Mouse (Mus musculus) lung, embryonic 16.5 days (tissue): Measurements from ENCODE around the gene Tns4. TPM values are rescaled to one million over a fixed set of nuclear protein-coding genes. Genes with fewer than 3 reads are reported as not detected.
A peak's percentile ranks its signal among the peaks of the same experiment; 100 is the strongest.

Experiments used
- ATAC-seq: fragments of 200-750 bp; cut with Nextera tagmentation; 2 replicates; pipeline ENCODE4 v1.8.0; 2017; ENCODE audit warnings: low read depth, mild to moderate bottlenecking, moderate library complexity
- H3K27ac ChIP-seq: fragments of 300-500 bp; sonication (generic); 2 replicates; pipeline ENCODE4 v1.5.1; 2014; ENCODE audit warnings: mild to moderate bottlenecking, control low read depth, low read length
- H3K27me3 ChIP-seq: fragments of 300-500 bp; sonication (generic); 2 replicates; pipeline ENCODE4 v1.6.1; 2014; ENCODE audit warnings: low read depth, low read length, mixed read lengths; ENCODE audit not compliant: control insufficient read depth, insufficient read depth
- H3K36me3 ChIP-seq: fragments of 300-500 bp; sonication (generic); 2 replicates; pipeline ENCODE4 v1.6.1; 2014; ENCODE audit warnings: low read length; ENCODE audit not compliant: control insufficient read depth, insufficient read depth
- H3K4me1 ChIP-seq: fragments of 300-500 bp; sonication (generic); replicated peaks from 2 replicates; pipeline ENCODE4 v1.6.1; 2014; ENCODE audit warnings: low read length, mixed read lengths; ENCODE audit not compliant: control insufficient read depth, insufficient read depth
- H3K4me2 ChIP-seq: fragments of 300-500 bp; sonication (generic); 2 replicates; pipeline ENCODE4 v1.6.1; 2014; ENCODE audit warnings: low read depth, low read length, control low read depth
- H3K4me3 ChIP-seq: fragments of 300-500 bp; sonication (generic); 2 replicates; pipeline ENCODE4 v1.5.1; 2014; ENCODE audit warnings: mild to moderate bottlenecking, low read length, control low read depth
- H3K9ac ChIP-seq: fragments of 300-500 bp; sonication (generic); 2 replicates; pipeline ENCODE4 v1.6.1; 2014; ENCODE audit warnings: low read length, control low read depth
- H3K9me3 ChIP-seq: fragments of 300-500 bp; sonication (generic); 2 replicates; pipeline ENCODE4 v1.6.1; 2016; ENCODE audit warnings: low read length; ENCODE audit not compliant: control insufficient read depth
- WGBS: fragments of 180-500 bp; shearing (Covaris S2); extraction: QIAGEN DNeasy Blood & Tissue Kit; methylation state at CpG from one replicate; pipeline ENCODE4 v1.1.7; 2014; 5-methylcytosine and 5-hydroxymethylcytosine counted together
- polyA plus RNA-seq: library from polyadenylated mRNA; unstranded; fragments of >200 nt; fragmentation: Nextera tagmentation; extraction: Ambion mirVana; gene quantifications from 2 replicates; pipeline ENCODE4 v1.2.1, GENCODE M21; 2015

The Tns4 gene
- polyA plus RNA-seq, 1 experiment from 2014 or later = 0.39 TPM

DNA sequence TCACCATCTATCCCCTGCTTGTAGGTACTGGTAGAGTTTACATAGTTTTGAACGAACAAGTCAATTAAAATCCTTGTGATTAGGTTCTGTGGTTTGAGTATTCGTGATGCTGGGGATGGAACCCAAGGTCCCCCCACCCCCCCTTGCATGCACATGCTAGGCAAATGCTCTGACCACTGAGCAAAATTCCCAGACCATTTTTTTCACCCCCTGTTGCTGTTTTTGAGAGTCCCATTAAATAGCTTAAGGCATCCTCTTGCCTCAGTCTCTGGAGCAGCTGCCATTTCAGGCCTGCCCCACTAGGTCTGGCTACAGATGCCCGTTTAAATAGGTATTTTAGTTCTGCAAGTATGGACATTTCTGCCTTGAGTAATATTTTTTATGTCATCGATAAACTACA, 66.0 kb downstream of the Tns4 start:
- Histone ChIP-seq H3K9me3 (no peaks in the 10 kb centered on the region), H3K4me2 (peak overlapping the region; percentile 66), H3K27ac (peak overlapping the region; percentile 86; the same call in 1 of the 2 replicates), H3K36me3 (peaks cover 23% of the 10 kb centered on the region), H3K9ac (peak overlapping the region; percentile 91), H3K4me1 (peaks cover 13% of the 10 kb centered on the region), H3K27me3 (no peaks in the 10 kb centered on the region), H3K4me3 (peak overlapping the region; percentile 95)
- WGBS = 1% methylated on average over 4 of the region's 4 CpGs
- ATAC-seq = no peak

DNA sequence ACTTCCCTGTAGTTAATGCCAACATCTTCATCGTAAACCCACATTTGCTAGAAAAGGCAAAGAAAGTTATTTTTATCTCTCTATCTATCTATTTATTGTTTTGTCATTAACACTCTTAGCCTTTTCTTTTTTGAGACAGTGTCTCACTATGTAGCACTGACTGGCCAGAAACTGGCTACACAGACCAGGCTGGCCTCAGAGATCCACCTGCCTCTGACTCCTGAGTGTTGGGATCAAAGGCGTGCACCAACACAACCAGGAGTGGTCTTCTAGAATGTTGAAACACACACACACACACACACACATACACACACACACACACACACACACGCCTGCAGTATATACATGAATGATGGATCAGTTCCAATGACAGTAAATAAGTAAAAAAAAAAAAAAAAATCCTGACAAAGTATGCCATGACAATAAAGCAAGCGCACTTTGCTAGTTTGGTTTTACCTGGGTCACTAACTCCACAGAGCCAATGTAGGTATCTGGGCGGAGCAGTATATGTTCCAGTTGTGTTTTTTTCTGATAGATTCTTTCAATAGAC, 66.6 kb downstream of the Tns4 start:
- Histone ChIP-seq H3K36me3 (peaks cover 24% of the 10 kb centered on the region), H3K9ac (0 out of 2 replicates have a peak overlapping the region, but pooled peaks have one; percentile 14), H3K4me1 (peaks cover 13% of the 10 kb centered on the region), H3K4me2 (peak overlapping the region; percentile 66), H3K27me3 (no peaks in the 10 kb centered on the region), H3K9me3 (no peaks in the 10 kb centered on the region), H3K4me3 (peak overlapping the region; percentile 95), H3K27ac (no peak overlapping the region)
- 64% methylated on average over 5 of the region's 5 CpGs for WGBS
- no peak for ATAC-seq

DNA sequence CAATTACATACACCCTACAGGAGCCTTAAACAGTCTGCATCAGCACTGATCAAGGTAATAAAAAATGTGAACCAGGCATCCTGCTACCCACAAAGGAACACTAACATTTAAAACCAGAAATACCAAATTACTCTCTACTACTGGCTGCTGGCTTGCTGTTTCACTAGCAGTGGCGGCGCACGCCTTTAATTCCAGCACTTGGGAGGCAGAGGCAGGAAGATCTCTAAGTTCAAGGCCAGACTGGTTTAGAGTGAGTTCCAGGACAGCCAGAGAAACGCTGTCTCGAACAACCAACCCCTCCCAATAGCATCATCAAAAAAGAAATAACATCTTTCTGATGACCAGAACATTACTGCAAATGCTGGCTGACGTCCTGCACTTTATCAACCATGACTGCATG, 69.3 kb downstream of the Tns4 start:
- 92% methylated on average over 6 of the region's 6 CpGs for WGBS
- H3K4me2 ChIP-seq = no peak overlapping the region
- no peaks in the 10 kb centered on the region for H3K9me3 ChIP-seq
- no peaks in the 10 kb centered on the region for H3K27me3 ChIP-seq
- H3K27ac ChIP-seq = no peak overlapping the region
- peaks cover 42% of the 10 kb centered on the region for H3K36me3 ChIP-seq
- ATAC-seq = no peak
- H3K4me3 ChIP-seq = no peak overlapping the region
- peaks cover 12% of the 10 kb centered on the region for H3K4me1 ChIP-seq
- no peak overlapping the region for H3K9ac ChIP-seq

Other genes starting within 250 kb of the Tns4 start
- gene Wipf2, start 225.7 kb downstream of the Tns4 start, polyA plus RNA-seq = 4.6 and 4.8 TPM in 2 replicates
- 34.0 and 38.3 TPM in 2 replicates for gene Cdc6, start 181.5 kb downstream of the Tns4 start, polyA plus RNA-seq
- gene Rara, start 161.5 kb downstream of the Tns4 start, polyA plus RNA-seq = 35.4 and 37.2 TPM in 2 replicates
- 0.31 TPM in 1 of 2 replicates, not detected in the other for gene Gjd3, start 106.3 kb downstream of the Tns4 start, polyA plus RNA-seq
- gene Top2a, start 65.1 kb downstream of the Tns4 start, polyA plus RNA-seq = 257 and 270 TPM in 2 replicates
- 498 TPM in 2 replicates for gene Igfbp4, start 48.1 kb downstream of the Tns4 start, polyA plus RNA-seq
- gene Ccr7, start 65.8 kb upstream of the Tns4 start, polyA plus RNA-seq = 0.18 and 0.20 TPM in 2 replicates
- gene Smarce1, start 141.7 kb upstream of the Tns4 start, polyA plus RNA-seq = 199 and 235 TPM in 2 replicates
- gene Krt222, start 154.8 kb upstream of the Tns4 start, polyA plus RNA-seq = 0.29 and 0.94 TPM in 2 replicates
- gene Krt24, start 196.0 kb upstream of the Tns4 start, polyA plus RNA-seq = not detected in 2 replicates
- gene Krt25, start 233.6 kb upstream of the Tns4 start, polyA plus RNA-seq = not detected in 2 replicates
- gene Krt26, start 248.7 kb upstream of the Tns4 start, polyA plus RNA-seq = not detected in 2 replicates